Mouse (Mus musculus) frontal cortex, adult (tissue): ENCODE results near the gene Vps52.

Experiments
- ATAC-seq: cut with Nextera tagmentation; 2 replicates; pipeline ENCODE4 v1.9.2; 2017; ENCODE audit warnings: mild to moderate bottlenecking, moderate library complexity, mixed read lengths; ENCODE audit not compliant: low TSS enrichment

Vps52 gene

GRCm38 (mm10) chr17:33955555-33956214 is at the start of gene Vps52, which contains the start of gene Rps18:
Gene Vps52 (plus strand): TSS chr17:33955812.
Gene Rps18 (minus strand): TSS chr17:33956001.
- peak; percentile 85 for ATAC-seq

- ATAC-seq = peak; percentile 52
These were observed 47.1 kb upstream of the Vps52 start for GRCm38 (mm10) chr17:33908331-33909076.

- peak; percentile 94 for ATAC-seq
These were observed 46.3 kb upstream of the Vps52 start, which contains the start of gene Daxx for GRCm38 (mm10) chr17:33909077-33909868. Gene Daxx (plus strand): TSS chr17:33909414.

- ATAC-seq = 0 out of 2 replicates have a peak, but pooled peaks have one; percentile 8
These were observed 45.8 kb upstream of the Vps52 start for GRCm38 (mm10) chr17:33909869-33910250.

GRCm38 (mm10) chr17:33910346-33911051 is 45.1 kb upstream of the Vps52 start:
- ATAC-seq = no peak

GRCm38 (mm10) chr17:33911052-33911812 is 44.4 kb upstream of the Vps52 start:
- no peak for ATAC-seq

GRCm38 (mm10) chr17:33911813-33912414 is 43.7 kb upstream of the Vps52 start:
- ATAC-seq = no peak

GRCm38 (mm10) chr17:33913264-33913663 is 42.3 kb upstream of the Vps52 start:
- ATAC-seq = no peak

GRCm38 (mm10) chr17:33913905-33914304 is 41.7 kb upstream of the Vps52 start:
- no peak for ATAC-seq

- no peak for ATAC-seq
These were observed 40.6 kb upstream of the Vps52 start for GRCm38 (mm10) chr17:33914969-33915391.

GRCm38 (mm10) chr17:33915671-33916250 is 39.9 kb upstream of the Vps52 start, which contains the start of the genes Tapbp and Zbtb22:
Gene Tapbp (plus strand): TSS chr17:33915899.
Gene Zbtb22 (plus strand): TSS chr17:33915904.
- peak; percentile 82 for ATAC-seq

- no peak for ATAC-seq
These were observed 39.3 kb upstream of the Vps52 start for GRCm38 (mm10) chr17:33916294-33916693.

GRCm38 (mm10) chr17:33916847-33917655 is 38.6 kb upstream of the Vps52 start:
- ATAC-seq = no peak

GRCm38 (mm10) chr17:33917656-33918292 is 37.8 kb upstream of the Vps52 start:
- no peak for ATAC-seq

- ATAC-seq = no peak
These were observed 37.1 kb upstream of the Vps52 start for GRCm38 (mm10) chr17:33918293-33919203.

GRCm38 (mm10) chr17:33919351-33920281 is 36.0 kb upstream of the Vps52 start:
- peak; percentile 6; the same call in 1 of the 2 replicates for ATAC-seq
